Mouse (Mus musculus) heart, embryonic 12.5 days (tissue): ENCODE measurements around the gene Acrbp. TPM values are rescaled to one million over a fixed set of nuclear protein-coding genes. Genes with fewer than 3 reads are reported as not detected.

Experiments
- ATAC-seq: fragments of 200-750 bp; cut with Nextera tagmentation; 2 replicates; pipeline ENCODE4 v1.8.0; 2017; ENCODE audit warnings: moderate TSS enrichment, moderate library complexity; ENCODE audit not compliant: insufficient number of reproducible peaks, low FRiP score
- H3K27ac ChIP-seq: fragments of 300-500 bp; sonication (generic); 2 replicates; pipeline ENCODE4 v1.5.1; 2016; ENCODE audit warnings: mild to moderate bottlenecking, moderate library complexity; ENCODE audit not compliant: poor library complexity, severe bottlenecking
- H3K27me3 ChIP-seq: fragments of 300-500 bp; sonication (generic); replicated peaks from 2 replicates; pipeline ENCODE4 v1.6.1; 2016; ENCODE audit warnings: mild to moderate bottlenecking, moderate library complexity
- H3K36me3 ChIP-seq: fragments of 300-500 bp; sonication (generic); 2 replicates; pipeline ENCODE4 v1.6.1; 2016; ENCODE audit warnings: mild to moderate bottlenecking, moderate library complexity
- H3K4me1 ChIP-seq: fragments of 300-500 bp; sonication (generic); replicated peaks from 2 replicates; pipeline ENCODE4 v1.6.1; 2016; ENCODE audit warnings: mild to moderate bottlenecking
- H3K4me2 ChIP-seq: fragments of 300-500 bp; sonication (generic); 2 replicates; pipeline ENCODE4 v1.6.1; 2016; ENCODE audit warnings: mild to moderate bottlenecking, moderate library complexity
- H3K4me3 ChIP-seq: fragments of 300-500 bp; sonication (generic); 2 replicates; pipeline ENCODE4 v1.5.1; 2016; ENCODE audit warnings: mild to moderate bottlenecking
- H3K9ac ChIP-seq: fragments of 300-500 bp; sonication (generic); 2 replicates; pipeline ENCODE4 v1.6.1; 2016; ENCODE audit warnings: mild to moderate bottlenecking, moderate library complexity
- H3K9me3 ChIP-seq: fragments of 300-500 bp; sonication (generic); replicated peaks from 2 replicates; pipeline ENCODE4 v1.6.1; 2016; ENCODE audit warnings: mild to moderate bottlenecking, moderate library complexity
- WGBS: fragments of 180-500 bp; shearing (Covaris S2); methylation state at CpG from one replicate; pipeline ENCODE4 v1.1.7; 2016; 5-methylcytosine and 5-hydroxymethylcytosine counted together
- polyA plus RNA-seq: library from polyadenylated mRNA; unstranded; fragments of >200 nt; fragmentation: Nextera tagmentation; extraction: Ambion mirVana; gene quantifications from 2 replicates; pipeline ENCODE4 v1.2.1, GENCODE M21; 2016

Acrbp gene
- polyA plus RNA-seq, 1 experiment from 2014 or later, result 6.9 TPM

GRCm38 (mm10) chr6:125090341-125091085, 41.0 kb downstream of the Acrbp start:
- Histone ChIP-seq H3K4me2 (peak overlapping the region; percentile 65), H3K36me3 (no peaks in the 10 kb centered on the region), H3K9me3 (no peaks in the 10 kb centered on the region), H3K4me3 (peak overlapping the region; percentile 25; the same call in 1 of the 2 replicates), H3K27ac (peak overlapping the region; percentile 87), H3K27me3 (no peaks in the 10 kb centered on the region), H3K4me1 (peaks cover 31% of the 10 kb centered on the region), H3K9ac (peak overlapping the region; percentile 57)
- WGBS, result 59% methylated on average over 10 of the region's 10 CpGs
- ATAC-seq, result no peak

- ATAC-seq, result no peak
- Histone ChIP-seq H3K4me1 (peaks cover 34% of the 10 kb centered on the region), H3K4me3 (no peak overlapping the region), H3K27me3 (no peaks in the 10 kb centered on the region), H3K9ac (no peak overlapping the region), H3K27ac (no peak overlapping the region), H3K36me3 (no peaks in the 10 kb centered on the region), H3K4me2 (no peak overlapping the region), H3K9me3 (no peaks in the 10 kb centered on the region)
- 64% methylated on average over 5 of the region's 5 CpGs for WGBS
These were observed 42.9 kb downstream of the Acrbp start for GRCm38 (mm10) chr6:125092372-125092771.

- Histone ChIP-seq H3K9me3 (no peaks in the 10 kb centered on the region), H3K27ac (peak overlapping the region; percentile 95; the same call in 1 of the 2 replicates), H3K4me3 (no peak overlapping the region), H3K4me2 (no peak overlapping the region), H3K9ac (no peak overlapping the region), H3K36me3 (peaks cover 13% of the 10 kb centered on the region), H3K4me1 (peaks cover 45% of the 10 kb centered on the region), H3K27me3 (no peaks in the 10 kb centered on the region)
- WGBS, result 53% methylated on average over 3 of the region's 3 CpGs
- no peak for ATAC-seq
These were observed 45.4 kb downstream of the Acrbp start for GRCm38 (mm10) chr6:125094843-125095242.

- H3K27ac ChIP-seq, result peak within 1 kb of the TSS; percentile 95
- WGBS, result 2% methylated on average over 44 of the region's 45 CpGs
- peak within 1 kb of the TSS; percentile 94 for H3K4me2 ChIP-seq
- no peaks in the 10 kb centered on the region for H3K9me3 ChIP-seq
- H3K9ac ChIP-seq, result peak within 1 kb of the TSS; percentile 93
- no peaks in the 10 kb centered on the region for H3K27me3 ChIP-seq
- peaks cover 41% of the 10 kb centered on the region for H3K4me1 ChIP-seq
- H3K36me3 ChIP-seq, result peaks cover 21% of the 10 kb centered on the region
- H3K4me3 ChIP-seq, result peak within 1 kb of the TSS; percentile 89
- ATAC-seq, result peak; percentile 84
These were observed 46.1 kb downstream of the Acrbp start, which contains the start of gene Chd4 for GRCm38 (mm10) chr6:125095391-125096278. Chd4 (plus strand) TSS chr6:125095981.

GRCm38 (mm10) chr6:125096279-125096596, 46.7 kb downstream of the Acrbp start:
- H3K9me3 ChIP-seq, result no peaks in the 10 kb centered on the region
- whole genome bisulfite sequencing, result 0% methylated on average over 8 of the region's 32 CpGs
- peak; percentile 9 for ATAC-seq
- no peaks in the 10 kb centered on the region for H3K27me3 ChIP-seq
- H3K4me3 ChIP-seq, result peak overlapping the region; percentile 89
- peaks cover 27% of the 10 kb centered on the region for H3K36me3 ChIP-seq
- peak overlapping the region; percentile 94 for H3K4me2 ChIP-seq
- H3K4me1 ChIP-seq, result peaks cover 39% of the 10 kb centered on the region
- H3K27ac ChIP-seq, result peak overlapping the region; percentile 95
- H3K9ac ChIP-seq, result peak overlapping the region; percentile 93

GRCm38 (mm10) chr6:125096597-125097345, 47.3 kb downstream of the Acrbp start:
- Histone ChIP-seq H3K4me1 (peaks cover 42% of the 10 kb centered on the region), H3K27ac (peak overlapping the region; percentile 95), H3K36me3 (peaks cover 32% of the 10 kb centered on the region), H3K4me2 (peak overlapping the region; percentile 94), H3K9ac (peak overlapping the region; percentile 93), H3K4me3 (peak overlapping the region; percentile 89), H3K9me3 (no peaks in the 10 kb centered on the region), H3K27me3 (no peaks in the 10 kb centered on the region)
- under 1% methylated on average over 40 of the region's 44 CpGs for WGBS
- peak; percentile 58 for ATAC-seq

GRCm38 (mm10) chr6:125097346-125097689, 47.8 kb downstream of the Acrbp start:
- ATAC-seq, result peak; percentile 8; the same call in 1 of the 2 replicates
- WGBS, result under 1% methylated on average over 12 of the region's 12 CpGs
- Histone ChIP-seq H3K4me1 (peaks cover 42% of the 10 kb centered on the region), H3K36me3 (peaks cover 38% of the 10 kb centered on the region), H3K27me3 (no peaks in the 10 kb centered on the region), H3K9ac (peak overlapping the region; percentile 93), H3K4me3 (peak overlapping the region; percentile 89), H3K9me3 (no peaks in the 10 kb centered on the region), H3K4me2 (peak overlapping the region; percentile 94), H3K27ac (peak overlapping the region; percentile 95)

- peak overlapping the region; percentile 94 for H3K4me2 ChIP-seq
- no peak for ATAC-seq
- peak overlapping the region; percentile 93 for H3K9ac ChIP-seq
- H3K9me3 ChIP-seq, result no peaks in the 10 kb centered on the region
- peak overlapping the region; percentile 89 for H3K4me3 ChIP-seq
- 33% methylated on average over 8 of the region's 8 CpGs for WGBS
- no peak overlapping the region for H3K27ac ChIP-seq
- no peaks in the 10 kb centered on the region for H3K27me3 ChIP-seq
- peaks cover 42% of the 10 kb centered on the region for H3K4me1 ChIP-seq
- H3K36me3 ChIP-seq, result peaks cover 44% of the 10 kb centered on the region
These were observed 48.5 kb downstream of the Acrbp start for GRCm38 (mm10) chr6:125097951-125098350.

- H3K36me3 ChIP-seq, result peaks cover 48% of the 10 kb centered on the region
- WGBS, result 40% methylated on average over 3 of the region's 3 CpGs
- peak overlapping the region; percentile 94 for H3K4me2 ChIP-seq
- peak overlapping the region; percentile 89 for H3K4me3 ChIP-seq
- no peak for ATAC-seq
- H3K27ac ChIP-seq, result no peak overlapping the region
- H3K27me3 ChIP-seq, result no peaks in the 10 kb centered on the region
- H3K4me1 ChIP-seq, result peaks cover 42% of the 10 kb centered on the region
- H3K9ac ChIP-seq, result peak overlapping the region; percentile 93
- H3K9me3 ChIP-seq, result no peaks in the 10 kb centered on the region
These were observed 49.0 kb downstream of the Acrbp start for GRCm38 (mm10) chr6:125098513-125098912.

GRCm38 (mm10) chr6:125099421-125099971, 50.0 kb downstream of the Acrbp start:
- Histone ChIP-seq H3K4me1 (peaks cover 42% of the 10 kb centered on the region), H3K36me3 (peaks cover 56% of the 10 kb centered on the region), H3K9me3 (no peaks in the 10 kb centered on the region), H3K4me2 (peak overlapping the region; percentile 94), H3K4me3 (peak overlapping the region; percentile 25), H3K27me3 (no peaks in the 10 kb centered on the region), H3K27ac (peak overlapping the region; percentile 62), H3K9ac (peak overlapping the region; percentile 93; the same call in 1 of the 2 replicates)
- WGBS, result 29% methylated on average over 5 of the region's 5 CpGs
- no peak for ATAC-seq
